Mouse (Mus musculus): Measurements from ENCODE around the gene Slc6a12.

DNA sequence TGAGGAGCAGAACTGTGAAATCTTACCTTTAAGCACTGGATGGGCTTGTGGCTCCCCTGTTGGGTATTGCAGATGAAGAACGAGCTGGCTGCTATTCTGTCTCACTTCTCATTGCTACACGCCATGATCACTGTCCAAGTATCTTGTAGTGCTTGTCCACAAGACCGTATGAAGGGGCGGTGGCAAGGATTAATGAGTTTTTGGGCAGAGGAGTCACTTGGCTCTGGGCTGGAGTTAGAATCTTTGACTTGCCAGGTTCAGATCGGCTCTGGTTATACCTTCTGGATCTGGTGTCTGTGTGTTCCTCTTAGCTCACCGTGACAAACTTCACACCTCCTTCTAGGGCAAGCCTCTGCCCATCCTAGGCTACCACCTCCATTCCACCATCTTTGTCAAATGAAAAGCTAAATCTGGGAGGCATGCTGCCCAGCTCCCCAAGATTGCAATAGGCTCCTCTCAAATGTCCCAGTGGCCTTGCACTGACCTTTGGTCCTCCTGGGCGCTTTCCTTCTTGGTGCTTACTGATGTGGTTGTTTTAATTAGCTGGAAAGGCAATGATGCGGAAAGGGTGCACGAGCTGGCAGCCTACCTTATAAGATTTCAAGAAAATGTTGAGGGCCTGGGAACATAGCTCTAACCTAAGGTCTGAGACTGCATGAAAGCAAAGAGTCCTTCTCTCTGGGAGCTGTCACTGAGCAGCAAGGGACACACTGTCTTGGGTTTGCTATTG, 20.3 kb upstream of the Slc6a12 start:
- TF ChIP-seq CTCF (IDR thresholded peaks at IDR 0.05; ENCODE audit: borderline replicate concordance, extremely low read depth, insufficient read depth, insufficient read length) (no peak), POLR2A (IDR thresholded peaks at IDR 0.05; ENCODE audit: borderline replicate concordance, extremely low read depth, insufficient read depth, insufficient read length, poor library complexity, severe bottlenecking) (no peak)

Measured in brain, embryonic 14.5 days (tissue).